Mouse (Mus musculus) cerebellum, postnatal 36 days (tissue): ENCODE data around the gene Dlx6.

ENCODE experiments used
- DNase-seq, 2 experiments: peaks; one replicate each; pipeline ENCODE4 v3.0.0; 2021 to 2022; ENCODE audit warnings: mixed read lengths in 2 of 2

Gene Dlx6

GRCm38 (mm10) chr6:6863160-6863870, at the start of gene Dlx6:
Gene Dlx6 (plus strand): TSS chr6:6863334.
- DNase-seq, result no peak

DNA sequence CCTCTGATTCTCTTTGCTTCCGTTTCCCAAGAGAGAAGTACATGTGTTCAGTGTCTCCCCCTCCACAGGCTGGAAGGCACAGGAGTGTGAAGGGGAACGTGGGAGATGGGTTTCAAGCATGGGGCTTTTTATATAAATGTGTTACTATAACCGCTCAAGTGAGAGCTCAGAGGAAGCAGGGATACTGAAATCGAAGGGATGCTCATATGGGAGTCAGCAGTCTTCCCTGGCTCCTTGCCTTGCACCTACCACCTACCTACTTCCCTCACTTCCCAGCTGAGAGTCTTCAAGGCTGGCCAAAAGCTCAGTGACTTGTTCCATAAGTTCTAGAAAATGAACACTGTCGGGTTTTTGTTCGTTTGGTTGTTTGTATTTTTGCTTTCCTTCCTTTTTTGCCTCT, 46.3 kb upstream of the Dlx6 start:
- no peak for DNase-seq

GRCm38 (mm10) chr6:6818036-6818788, 44.9 kb upstream of the Dlx6 start:
- DNase-seq, result no peak

GRCm38 (mm10) chr6:6819134-6819533, 44.0 kb upstream of the Dlx6 start:
- DNase-seq, result no peak

- DNase-seq, result no peak
Observed at GRCm38 (mm10) chr6:6825313-6825712, 37.8 kb upstream of the Dlx6 start.

GRCm38 (mm10) chr6:6826861-6827260, 36.3 kb upstream of the Dlx6 start:
- no peak for DNase-seq

DNA sequence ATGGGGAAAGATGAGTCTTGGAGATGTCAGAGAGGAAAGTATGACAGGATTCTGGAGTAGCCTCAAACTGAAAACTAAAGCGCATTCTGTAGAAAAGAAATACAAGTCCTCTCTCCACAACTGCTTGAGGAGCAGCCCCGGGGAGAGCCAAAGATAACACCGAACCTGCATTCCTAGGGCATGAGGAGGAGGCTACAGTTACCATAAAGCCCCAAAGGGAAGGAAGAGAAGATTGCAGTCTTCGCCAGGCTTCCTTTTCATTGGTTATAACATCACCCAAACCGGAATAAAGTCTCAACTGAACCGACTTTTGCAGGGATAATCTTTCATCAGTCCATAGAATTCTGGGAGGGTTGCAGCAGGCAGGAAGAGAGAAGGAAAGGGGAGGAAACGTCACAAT, 32.7 kb upstream of the Dlx6 start:
- no peak for DNase-seq

- no peak for DNase-seq
Observed at GRCm38 (mm10) chr6:6833301-6833700, 29.8 kb upstream of the Dlx6 start.

GRCm38 (mm10) chr6:6848541-6848940, 14.6 kb upstream of the Dlx6 start:
- DNase-seq, result no peak

DNA sequence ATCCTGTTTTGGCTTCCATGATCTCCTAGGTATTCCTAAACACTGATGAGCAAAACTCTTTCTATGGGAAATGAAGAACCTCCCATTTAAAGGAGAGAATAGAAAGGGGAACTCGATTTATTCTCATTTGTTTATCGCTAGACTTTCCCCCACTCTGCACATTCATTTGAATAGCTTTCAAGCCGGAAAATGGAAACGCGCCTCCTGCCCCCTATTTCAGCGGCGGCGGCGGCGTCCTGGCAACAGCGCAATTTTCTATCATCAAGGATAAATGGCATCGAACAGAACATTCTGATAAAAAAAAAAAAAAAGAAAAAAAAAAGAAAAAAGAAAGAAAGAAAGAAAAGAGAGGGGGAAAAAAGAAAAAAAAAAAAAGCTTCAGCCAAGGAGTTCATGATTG, 13.4 kb upstream of the Dlx6 start:
- DNase-seq, result no peak

DNA sequence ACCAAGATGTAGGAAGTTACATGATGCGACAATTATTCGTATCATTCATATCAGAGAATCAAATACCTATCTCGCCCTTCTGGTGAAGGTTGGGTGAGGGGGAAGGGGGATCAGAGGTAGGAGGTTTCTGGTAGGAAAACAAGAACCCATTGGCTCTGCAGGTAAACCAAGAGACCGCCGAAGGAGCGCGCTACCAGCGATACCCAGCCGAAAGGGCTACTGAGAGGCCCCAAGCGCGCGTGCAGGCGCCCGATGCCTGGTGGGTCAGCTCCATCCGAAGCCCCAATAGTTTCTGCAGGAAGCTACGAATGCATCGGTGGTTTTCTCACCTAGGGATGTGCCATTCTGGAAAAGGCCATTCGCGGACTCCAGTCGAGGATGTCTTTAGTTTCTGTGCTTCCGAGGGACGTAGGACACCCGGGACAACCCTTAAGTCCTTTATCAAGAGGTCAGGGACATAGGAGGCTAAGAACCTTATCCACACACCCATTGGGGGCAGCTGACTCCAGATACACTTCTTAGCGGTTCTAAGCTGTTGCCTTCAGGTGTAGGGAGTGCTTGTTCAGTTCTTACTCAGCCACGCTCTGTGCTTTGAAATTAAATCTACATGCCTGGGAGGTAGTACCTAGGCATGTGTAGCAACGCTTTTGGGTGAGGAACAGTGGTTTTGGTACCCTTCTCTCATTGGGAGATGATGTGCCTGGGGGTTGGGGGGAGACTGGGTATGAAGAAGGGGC, 12.6 kb upstream of the Dlx6 start:
- DNase-seq, result no peak

- no peak for DNase-seq
Observed at GRCm38 (mm10) chr6:6851166-6851565, 12.0 kb upstream of the Dlx6 start.

GRCm38 (mm10) chr6:6852944-6853343, 10.2 kb upstream of the Dlx6 start:
- DNase-seq, result no peak

DNA sequence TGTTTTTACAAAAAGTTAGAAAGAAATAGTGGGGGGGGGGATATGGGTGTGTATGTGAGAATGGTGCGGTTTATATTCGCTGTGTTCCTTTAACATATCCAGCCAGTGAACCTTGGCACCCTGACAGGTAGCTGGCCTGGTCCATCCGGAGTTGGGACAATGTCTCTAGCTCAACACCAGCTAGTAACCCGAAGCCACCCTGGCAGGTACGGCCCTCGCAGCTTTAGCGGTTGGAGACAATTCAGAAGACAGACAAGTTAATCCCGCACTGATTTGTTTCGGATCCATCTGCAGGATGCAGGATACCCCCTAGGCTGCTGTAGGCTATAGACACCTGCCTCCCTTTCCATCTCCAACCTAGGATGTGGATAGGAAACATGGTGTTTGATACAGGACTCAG, 9.0 kb upstream of the Dlx6 start:
- DNase-seq, result no peak

DNA sequence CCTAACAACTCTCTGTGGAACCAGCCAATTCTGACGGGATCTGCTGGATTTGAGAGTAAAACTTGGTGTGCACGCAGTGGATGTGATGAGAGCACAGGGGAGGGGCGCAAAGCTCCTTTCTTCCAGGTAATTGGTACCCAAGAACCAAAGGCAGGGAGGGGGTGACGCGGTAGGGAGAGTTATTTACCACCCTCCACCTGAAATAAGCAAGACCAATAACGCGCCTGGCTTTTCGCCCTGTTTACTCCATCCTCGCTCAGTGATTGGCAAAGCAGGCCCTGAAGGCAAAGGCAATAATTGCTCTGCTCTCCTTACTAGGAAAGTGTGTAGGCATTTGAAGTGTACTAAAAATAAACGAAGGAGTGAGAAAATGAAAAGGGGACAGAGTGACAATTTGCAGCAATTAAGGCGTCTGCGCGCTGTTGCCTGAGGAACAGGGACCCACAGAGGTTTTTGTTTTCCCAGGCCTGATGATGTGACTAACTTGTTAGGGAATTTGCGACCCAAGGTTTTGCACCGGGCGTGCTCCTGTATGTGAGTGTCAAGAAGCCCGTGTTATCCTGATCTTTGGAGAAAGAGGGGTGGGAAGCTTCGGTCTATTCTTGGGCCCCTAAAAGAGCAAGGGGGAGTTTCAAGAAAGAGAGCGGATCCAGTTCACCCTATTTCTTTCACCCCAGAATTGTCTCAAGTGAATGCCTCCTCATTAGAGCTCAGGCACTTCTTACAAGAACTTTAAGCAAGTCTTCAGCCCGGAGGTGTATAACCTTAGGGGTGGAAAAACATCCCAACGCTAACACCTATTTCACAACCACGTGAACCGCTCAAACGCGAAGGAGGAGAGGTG, 8.0 kb upstream of the Dlx6 start:
- DNase-seq, result no peak

GRCm38 (mm10) chr6:6855746-6856185, 7.4 kb upstream of the Dlx6 start:
- no peak for DNase-seq

DNA sequence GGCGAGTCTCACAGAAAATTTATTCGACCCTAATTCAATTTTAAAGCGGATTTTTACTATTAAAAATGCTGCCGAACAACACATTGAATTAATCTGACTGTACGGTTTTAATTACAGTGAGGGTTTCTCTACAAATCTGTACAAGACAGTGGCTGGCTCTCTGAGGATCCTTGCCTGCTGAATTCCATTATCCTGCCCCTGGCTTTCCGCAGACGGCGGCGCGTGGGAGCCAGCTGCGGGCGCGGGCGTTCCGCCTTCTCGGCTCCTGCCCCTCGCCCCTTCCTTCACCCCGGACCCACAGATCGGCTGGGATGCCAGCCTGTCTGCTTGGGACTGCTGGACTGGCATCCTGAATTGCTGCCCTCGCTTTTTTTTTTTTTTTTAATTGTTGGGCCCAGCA, 6.8 kb upstream of the Dlx6 start:
- DNase-seq, result no peak

GRCm38 (mm10) chr6:6856881-6857280, 6.3 kb upstream of the Dlx6 start:
- DNase-seq, result no peak

DNA sequence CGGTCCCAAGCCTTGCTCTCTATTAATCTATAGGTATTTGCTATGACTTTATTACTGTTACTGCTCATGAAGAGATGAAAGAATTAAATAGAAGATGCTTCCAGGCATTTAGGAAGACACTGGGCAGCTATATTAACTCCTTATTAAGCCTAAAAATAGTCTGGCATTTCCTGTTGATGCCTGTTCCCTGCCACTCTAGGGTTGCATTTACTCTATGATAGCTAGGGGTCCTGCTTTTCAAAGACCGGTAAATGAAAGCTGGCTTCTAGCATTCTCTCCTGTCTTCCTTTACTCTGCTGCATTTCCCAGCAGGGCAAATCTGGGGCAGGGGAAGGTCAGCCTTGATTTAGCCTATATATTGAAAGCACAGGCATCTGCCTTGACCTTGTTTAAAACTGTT, 5.4 kb upstream of the Dlx6 start:
- no peak for DNase-seq

- no peak for DNase-seq
Observed at GRCm38 (mm10) chr6:6858571-6858970, 4.6 kb upstream of the Dlx6 start.

GRCm38 (mm10) chr6:6859111-6859949, 3.8 kb upstream of the Dlx6 start:
- DNase-seq, result no peak

- no peak for DNase-seq
Observed at GRCm38 (mm10) chr6:6859950-6860410, 3.2 kb upstream of the Dlx6 start.
